Mouse (Mus musculus) liver, postnatal 0 days (tissue): Measurements from ENCODE around the gene Chd6.

Experiments
- CTCF ChIP-seq: sonication (generic); IDR thresholded peaks from 2 replicates; pipeline ENCODE4 v1.5.1; 2016; ENCODE audit warnings: antibody characterized with exemption, low read depth
- EP300 ChIP-seq: IDR thresholded peaks from 2 replicates; pipeline ENCODE4 v1.6.1; 2016; ENCODE audit warnings: antibody characterized with exemption, low read depth, mild to moderate bottlenecking

- TF ChIP-seq CTCF (no peak), EP300 (no peak)
Measured at GRCm38 (mm10) chr2:161052175-161052574, 56.7 kb downstream of the Chd6 start.
